Comparison of ENCODE assay signal across 8 mouse cellular contexts in genomic region chr8:91199876-91200275, GRCm38 (mm10). TPM values are rescaled to one million over a fixed set of nuclear protein-coding genes. Genes with fewer than 3 reads are reported as not detected.
DNase-seq lines count a peak whose midpoint lies in the region; ATAC-seq and TF ChIP-seq lines count a peak whose summit lies in the region.

Gene Aktip (minus strand): TSS chr8:91199976.

- no peaks in the 10 kb centered on the region for H3K36me3 ChIP-seq in C2C12 (ENCODE audit: control insufficient read depth, insufficient read depth)
- no peaks in the 10 kb centered on the region for H3K36me3 ChIP-seq in ES-Bruce4 (ENCODE audit: control insufficient read depth, insufficient read depth, low read length, poor library complexity, severe bottlenecking)
- no peaks in the 10 kb centered on the region for H3K36me3 ChIP-seq in forebrain, embryonic 15.5 days
- no peaks in the 10 kb centered on the region for H3K36me3 ChIP-seq in limb, embryonic 14.5 days (ENCODE audit: control insufficient read depth, insufficient read depth, low read length)

- no peak within 1 kb of the TSS for H3K27ac ChIP-seq in ES-Bruce4 (ENCODE audit: insufficient read depth, low read length)
- H3K27ac ChIP-seq in forebrain, embryonic 15.5 days (replicated peaks) = no peak within 1 kb of the TSS
- no peak within 1 kb of the TSS for H3K27ac ChIP-seq in limb, embryonic 14.5 days (replicated peaks; ENCODE audit: low read depth, low read length)

- no peak within 1 kb of the TSS for H3K9ac ChIP-seq in ES-Bruce4 (ENCODE audit: low read depth, poor library complexity, severe bottlenecking)
- H3K9ac ChIP-seq in forebrain, embryonic 15.5 days (replicated peaks) = no peak within 1 kb of the TSS
- no peak within 1 kb of the TSS for H3K9ac ChIP-seq in limb, embryonic 14.5 days (ENCODE audit: low read depth, low read length, severe bottlenecking)

- H3ac ChIP-seq in C2C12 (ENCODE audit: control insufficient read depth, insufficient read length, low read depth) = no peak within 1 kb of the TSS

- H3K79me3 ChIP-seq in C2C12 (ENCODE audit: low read depth) = no peaks in the 10 kb centered on the region

- H3K4me2 ChIP-seq in forebrain, embryonic 15.5 days (replicated peaks) = no peak within 1 kb of the TSS
- no peak within 1 kb of the TSS for H3K4me2 ChIP-seq in limb, embryonic 14.5 days (replicated peaks; ENCODE audit: low read depth, low read length, severe bottlenecking)

- H3K4me1 ChIP-seq in ES-Bruce4 (ENCODE audit: control insufficient read depth, insufficient read depth, low read length) = no peaks in the 10 kb centered on the region
- H3K4me1 ChIP-seq in forebrain, embryonic 15.5 days = no peaks in the 10 kb centered on the region
- peaks cover 9% of the 10 kb centered on the region for H3K4me1 ChIP-seq in limb, embryonic 14.5 days (ENCODE audit: control insufficient read depth, insufficient read depth, low read length)

- no peak for ATAC-seq in forebrain, embryonic 15.5 days (replicated peaks)
- no peak for ATAC-seq in hematopoietic stem cell, adult 5-6 weeks (replicated peaks in 1 of 2; ENCODE audit: insufficient read depth in 1 of 2, low FRiP score in 2 of 2, low TSS enrichment in 1 of 2, low read depth in 1 of 2, poor library complexity in 2 of 2, severe bottlenecking in 2 of 2)
- ATAC-seq in limb, embryonic 14.5 days (ENCODE audit: low FRiP score, low read depth) = no peak

- H3K4me3 ChIP-seq in C2C12 (ENCODE audit: insufficient read depth, poor library complexity, severe bottlenecking) = no peak within 1 kb of the TSS
- no peak within 1 kb of the TSS for H3K4me3 ChIP-seq in ES-Bruce4 (ENCODE audit: low read depth, low read length)
- no peak within 1 kb of the TSS for H3K4me3 ChIP-seq in forebrain, embryonic 15.5 days
- H3K4me3 ChIP-seq in limb, embryonic 14.5 days (replicated peaks; ENCODE audit: low read length) = no peak within 1 kb of the TSS

- TF ChIP-seq EP300 in ES-Bruce4 (IDR thresholded peaks at IDR 0.05; ENCODE audit: insufficient read depth, low read depth, low read length) = no peak

- H3K27me3 ChIP-seq in C2C12 (ENCODE audit: control insufficient read depth, insufficient read depth, insufficient read length) = no peaks in the 10 kb centered on the region
- H3K27me3 ChIP-seq in ES-Bruce4 (ENCODE audit: control insufficient read depth, insufficient read depth, low read length, poor library complexity, severe bottlenecking) = no peaks in the 10 kb centered on the region
- H3K27me3 ChIP-seq in forebrain, embryonic 15.5 days = no peaks in the 10 kb centered on the region
- no peaks in the 10 kb centered on the region for H3K27me3 ChIP-seq in limb, embryonic 14.5 days (ENCODE audit: control insufficient read depth, insufficient read depth, low read length)

- no peak for DNase-seq in limb, embryonic 14.5 days (ENCODE audit: low spot score)
- DNase-seq in spleen, postnatal 36 days (ENCODE audit: low spot score in 2 of 2) = no peak
- DNase-seq in urinary bladder, postnatal 36 days (ENCODE audit: low spot score in 2 of 2) = no peak
- no peak for DNase-seq in kidney, postnatal 4 days

- H3K79me2 ChIP-seq in C2C12 (ENCODE audit: control insufficient read depth, insufficient read depth) = no peaks in the 10 kb centered on the region

- no peak for TF ChIP-seq CTCF in C2C12 (IDR thresholded peaks at IDR 0.05; ENCODE audit: control insufficient read depth, insufficient read depth, insufficient read length)
- TF ChIP-seq CTCF in ES-Bruce4 (IDR thresholded peaks at IDR 0.05; ENCODE audit: low read depth, low read length) = no peak

- no peaks in the 10 kb centered on the region for H3K9me3 ChIP-seq in ES-Bruce4 (replicated peaks; ENCODE audit: control insufficient read depth, insufficient read depth, low read length, poor library complexity, severe bottlenecking)
- H3K9me3 ChIP-seq in forebrain, embryonic 15.5 days = no peaks in the 10 kb centered on the region
- H3K9me3 ChIP-seq in limb, embryonic 14.5 days (ENCODE audit: control insufficient read depth, low read length) = no peaks in the 10 kb centered on the region

- 96% methylated on average over 7 of the region's 7 CpGs for WGBS in forebrain, embryonic 15.5 days
- 92% methylated on average over 7 of the region's 7 CpGs for WGBS in limb, embryonic 14.5 days

- TF ChIP-seq POLR2A in ES-Bruce4 (IDR thresholded peaks at IDR 0.05; ENCODE audit: insufficient read depth, low read length) = no peak
- TF ChIP-seq POLR2A in limb, embryonic 14.5 days (IDR thresholded peaks at IDR 0.05; ENCODE audit: borderline replicate concordance, extremely low read depth, insufficient read depth, insufficient read length) = no peak

TF ChIP-seq in C2C12, 6 proteins besides CTCF, POLR2A, EP300 and RAD21:
- TF ChIP-seq USF1 (IDR thresholded peaks at IDR 0.05; ENCODE audit: low read depth) = no peak
- no peak for TF ChIP-seq FOSL1 (IDR thresholded peaks at IDR 0.05; ENCODE audit: insufficient read depth, low read length, poor library complexity, severe bottlenecking)
- TF ChIP-seq MYOD1 (IDR thresholded peaks at IDR 0.05; ENCODE audit: control insufficient read depth, insufficient read length, low read depth) = no peak
- no peak for TF ChIP-seq MYOG (IDR thresholded peaks at IDR 0.05; ENCODE audit: control insufficient read depth, extremely low read depth, insufficient read length)
- no peak for TF ChIP-seq CEBPB (IDR thresholded peaks at IDR 0.05; ENCODE audit: low read depth)
- TF ChIP-seq MAX (IDR thresholded peaks at IDR 0.05) = no peak
TF ChIP-seq in C2C12: peak in this region for 0.

RNA-seq across cellular contexts. Expression of gene Aktip, which starts in this region (rescaled TPM):
- polyA plus RNA-seq in C2C12 (2012; fragmentation: generic; extraction: Trizol) (13.0 TPM), ES-Bruce4 (2011; ENCODE audit: insufficient read depth, insufficient read length, low read depth, missing spikeins) (74.4 and 80.3 TPM in 2 replicates)
- 134 and 138 TPM in 2 replicates for polyA plus RNA-seq in forebrain, embryonic 15.5 days (2015; fragmentation: Nextera tagmentation; extraction: Ambion mirVana)
- 19.3 and 21.3 TPM in 2 replicates for total RNA-seq in hematopoietic stem cell, adult 5-6 weeks (2017)
- 30.4 and 35.7 TPM in 2 replicates for polyA plus RNA-seq in limb, embryonic 14.5 days (2012; rRNA removed)
- polyA plus RNA-seq in limb, embryonic 14.5 days (2014; fragmentation: Nextera tagmentation; extraction: Ambion mirVana) = 58.0 and 61.3 TPM in 2 replicates
